Mouse (Mus musculus) layer of hippocampus, adult 9-10 months (tissue): ENCODE data around the gene Pomgnt2.
A peak's percentile ranks its signal among the peaks of the same experiment; 100 is the strongest.
"Not testable (repeated sequence)": the region's sequence is repeated elsewhere in the genome, so short reads cannot be mapped to it uniquely, and the experiment has no call there.

Experiments
- DNase-seq: peaks from one replicate; pipeline ENCODE4 v3.0.0; 2022; ENCODE audit warnings: low spot score

The Pomgnt2 gene

GRCm38 (mm10) chr9:121997010-121997409 lies at the start of gene Pomgnt2:
Gene Pomgnt2 (minus strand): TSS chr9:121997110.
- no peak for DNase-seq

- DNase-seq = no peak
Measured at GRCm38 (mm10) chr9:122039848-122040247, 42.9 kb upstream of the Pomgnt2 start.

- DNase-seq = no peak
Measured at GRCm38 (mm10) chr9:122038631-122039030, 41.7 kb upstream of the Pomgnt2 start.

GRCm38 (mm10) chr9:122036496-122037054 lies 39.7 kb upstream of the Pomgnt2 start:
- no peak for DNase-seq

- DNase-seq = no peak
Measured at GRCm38 (mm10) chr9:122035807-122036206, 38.9 kb upstream of the Pomgnt2 start.

GRCm38 (mm10) chr9:122034949-122035348 lies 38.0 kb upstream of the Pomgnt2 start:
- no peak for DNase-seq

- DNase-seq = no peak
Measured at GRCm38 (mm10) chr9:122032071-122032470, 35.2 kb upstream of the Pomgnt2 start.

- DNase-seq = no peak
Measured at GRCm38 (mm10) chr9:122030706-122031105, 33.8 kb upstream of the Pomgnt2 start.

- no peak for DNase-seq
Measured at GRCm38 (mm10) chr9:122029765-122030164, 32.9 kb upstream of the Pomgnt2 start.

GRCm38 (mm10) chr9:122027914-122028745 lies 31.2 kb upstream of the Pomgnt2 start:
- DNase-seq = no peak

- DNase-seq = no peak
Measured at GRCm38 (mm10) chr9:122027081-122027913, 30.4 kb upstream of the Pomgnt2 start.

GRCm38 (mm10) chr9:122025855-122026590 lies 29.1 kb upstream of the Pomgnt2 start:
- no peak for DNase-seq

- DNase-seq = no peak
Measured at GRCm38 (mm10) chr9:122024419-122024818, 27.5 kb upstream of the Pomgnt2 start.

- no peak for DNase-seq
Measured at GRCm38 (mm10) chr9:122023873-122024272, 27.0 kb upstream of the Pomgnt2 start.

- no peak for DNase-seq
Measured at GRCm38 (mm10) chr9:122022776-122023175, 25.9 kb upstream of the Pomgnt2 start.

GRCm38 (mm10) chr9:122021581-122021980 lies 24.7 kb upstream of the Pomgnt2 start:
- DNase-seq = no peak

- DNase-seq = not testable (repeated sequence)
Measured at GRCm38 (mm10) chr9:122021171-122021570, 24.3 kb upstream of the Pomgnt2 start.

- DNase-seq = no peak
Measured at GRCm38 (mm10) chr9:122020321-122020720, 23.4 kb upstream of the Pomgnt2 start.

- DNase-seq = no peak
Measured at GRCm38 (mm10) chr9:122018782-122019395, 22.0 kb upstream of the Pomgnt2 start.

- DNase-seq = no peak
Measured at GRCm38 (mm10) chr9:122018079-122018478, 21.2 kb upstream of the Pomgnt2 start.

GRCm38 (mm10) chr9:122014241-122014667 lies 17.3 kb upstream of the Pomgnt2 start:
- DNase-seq = peak; percentile 65
